9 mouse cellular contexts compared by ENCODE assay signal in genomic region chr16:35319335-35319734, GRCm38 (mm10). TPM values are rescaled to one million over a fixed set of nuclear protein-coding genes. Genes with fewer than 3 reads are reported as not detected.
DNase-seq lines count a peak whose midpoint lies in the region; ATAC-seq and TF ChIP-seq lines count a peak whose summit lies in the region.
"Had no signal": no experiment of that assay in that cellular context is flagged by ENCODE, and none has a peak within 500 bp of the region (broad histone marks: within the 10 kb centered on the region; RNA-seq: fewer than 3 reads in every experiment).

No protein-coding gene starts in this region.

- no peak overlapping the region for H3K27ac ChIP-seq in kidney, adult 2 months (ENCODE audit: insufficient read depth, low read depth, low read length)
- no peak overlapping the region for H3K27ac ChIP-seq in hindbrain, postnatal 0 days

- H3K9ac ChIP-seq in hindbrain, postnatal 0 days (replicated peaks; ENCODE audit: low read length): no peak overlapping the region

- peak; percentile 78; the same call in 1 of the 2 replicates for ATAC-seq in hindbrain, postnatal 0 days
- ATAC-seq in megakaryocyte, adult 5-6 weeks (ENCODE audit: poor library complexity, severe bottlenecking): no peak

- H3K36me3 ChIP-seq in kidney, adult 2 months (ENCODE audit: control insufficient read depth, insufficient read depth, low read length): no peaks in the 10 kb centered on the region
- H3K36me3 ChIP-seq in hindbrain, postnatal 0 days (ENCODE audit: insufficient read depth, low read length): no peaks in the 10 kb centered on the region

- no peaks in the 10 kb centered on the region for H3K27me3 ChIP-seq in kidney, adult 2 months (replicated peaks; ENCODE audit: control insufficient read depth, insufficient read depth, low read length)
- H3K27me3 ChIP-seq in hindbrain, postnatal 0 days (ENCODE audit: insufficient read depth, low read length): no peaks in the 10 kb centered on the region
- H3K27me3 ChIP-seq: megakaryocyte, embryonic 14.5 days had no signal

- no peaks in the 10 kb centered on the region; the same call in 1 of the 2 replicates for H3K4me1 ChIP-seq in kidney, adult 2 months (ENCODE audit: control insufficient read depth, insufficient read depth, low read length)
- H3K4me1 ChIP-seq in hindbrain, postnatal 0 days (ENCODE audit: insufficient read depth, low read length): no peaks in the 10 kb centered on the region

- no peak for TF ChIP-seq POLR2A in kidney, adult 2 months (IDR thresholded peaks at IDR 0.05; ENCODE audit: low read depth, low read length)

- peak; percentile 48 for TF ChIP-seq CTCF in kidney, adult 2 months (conservative IDR thresholded peaks at IDR 0.05; ENCODE audit: insufficient read depth, insufficient read length, low read depth, low read length)
- peak; percentile 87 for TF ChIP-seq CTCF in hindbrain, postnatal 0 days (IDR thresholded peaks at IDR 0.05; ENCODE audit: low read depth)

- no peaks in the 10 kb centered on the region for H3K9me3 ChIP-seq in hindbrain, postnatal 0 days (ENCODE audit: low read length)
- H3K9me3 ChIP-seq: megakaryocyte, embryonic 14.5 days had no signal

- H3K4me2 ChIP-seq in hindbrain, postnatal 0 days (ENCODE audit: low read depth, low read length): no peak overlapping the region

- no peak overlapping the region for H3K4me3 ChIP-seq in kidney, adult 2 months (ENCODE audit: insufficient read depth, low read depth, low read length)
- H3K4me3 ChIP-seq in hindbrain, postnatal 0 days (ENCODE audit: low read length): no peak overlapping the region
- H3K4me3 ChIP-seq: megakaryocyte, embryonic 14.5 days had no signal

- DNase-seq in kidney, adult 2 months: peak; percentile 59
- DNase-seq in kidney, adult 18-20 months: no peak
- DNase-seq in ES-CJ7 (ENCODE audit: low read depth, low spot score): peak; percentile 41
- peak; percentile 46 for DNase-seq in brain, embryonic 18.5 days (ENCODE audit: low read depth, low spot score)
- DNase-seq in hindbrain, postnatal 0 days (ENCODE audit: low spot score): peak; percentile 77
- DNase-seq in ovary, postnatal 14 days (ENCODE audit: low spot score): no peak
- no peak for DNase-seq in frontal cortex, postnatal 14 days (ENCODE audit: low spot score in 2 of 2)

- 21% methylated on average over 4 of the region's 4 CpGs for WGBS in kidney, adult 2 months
- WGBS in hindbrain, postnatal 0 days: 22% methylated on average over 4 of the region's 4 CpGs

RNA-seq across cellular contexts. Expression of gene Sec22a, which starts 44.4 kb away (rescaled TPM):
- 24.1 and 26.5 TPM in 2 replicates for polyA plus RNA-seq in kidney, adult 2 months (2012; rRNA removed)
- 14.7 and 15.5 TPM in 2 replicates for total RNA-seq in hindbrain, postnatal 0 days (2014; rRNA removed)
- 41.4 and 42.7 TPM in 2 replicates for polyA plus RNA-seq in hindbrain, postnatal 0 days (2015; fragmentation: Nextera tagmentation; extraction: Ambion mirVana)
- total RNA-seq in megakaryocyte, adult 5-6 weeks (2015): 5.2 and 10.6 TPM in 2 replicates
- total RNA-seq in megakaryocyte, adult 5-6 weeks (2017): 6.1 and 7.8 TPM in 2 replicates

Comparison
In these comparisons a context has a peak if more than half of its experiments do, and no peak if none do; other contexts are left out.
1. DNase-seq: peak in kidney, adult 2 months (single experiment), ES-CJ7 (single experiment), brain, embryonic 18.5 days (single experiment) and hindbrain, postnatal 0 days (single experiment); none in kidney, adult 18-20 months (single experiment), ovary, postnatal 14 days (single experiment) and frontal cortex, postnatal 14 days (0 of 2).